Mouse (Mus musculus) forebrain, embryonic 16.5 days (tissue): ENCODE measurements around the gene Arid3c. TPM values are rescaled to one million over a fixed set of nuclear protein-coding genes. Genes with fewer than 3 reads are reported as not detected.
A peak's percentile ranks its signal among the peaks of the same experiment; 100 is the strongest.

ENCODE experiments used
- ATAC-seq: fragments of 200-750 bp; cut with Nextera tagmentation; 2 replicates; pipeline ENCODE4 v1.8.0; 2017; ENCODE audit warnings: mild to moderate bottlenecking, moderate library complexity
- H3K27ac ChIP-seq: fragments of 300-500 bp; sonication (generic); 2 replicates; pipeline ENCODE4 v1.5.1; 2014; ENCODE audit warnings: low read length, control low read depth
- H3K27me3 ChIP-seq: fragments of 300-500 bp; sonication (generic); replicated peaks from 2 replicates; pipeline ENCODE4 v1.6.1; 2014; ENCODE audit warnings: low read length; ENCODE audit not compliant: control insufficient read depth, insufficient read depth
- H3K36me3 ChIP-seq: fragments of 300-500 bp; sonication (generic); 2 replicates; pipeline ENCODE4 v1.6.1; 2014; ENCODE audit not compliant: control insufficient read depth, insufficient read depth
- H3K4me1 ChIP-seq: fragments of 300-500 bp; sonication (generic); replicated peaks from 2 replicates; pipeline ENCODE4 v1.6.1; 2014; ENCODE audit warnings: low read length; ENCODE audit not compliant: control insufficient read depth, insufficient read depth
- H3K4me2 ChIP-seq: fragments of 300-500 bp; sonication (generic); 2 replicates; pipeline ENCODE4 v1.6.1; 2014; ENCODE audit warnings: mild to moderate bottlenecking, low read length, control low read depth
- H3K4me3 ChIP-seq: fragments of 300-500 bp; sonication (generic); replicated peaks from 2 replicates; pipeline ENCODE4 v1.5.1; 2014; ENCODE audit warnings: mild to moderate bottlenecking, low read length, control low read depth
- H3K9ac ChIP-seq: fragments of 300-500 bp; sonication (generic); replicated peaks from 2 replicates; pipeline ENCODE4 v1.6.1; 2014; ENCODE audit warnings: low read depth, low read length, control low read depth
- H3K9me3 ChIP-seq: fragments of 300-500 bp; sonication (generic); 2 replicates; pipeline ENCODE4 v1.6.1; 2016; ENCODE audit warnings: low read length; ENCODE audit not compliant: control insufficient read depth
- WGBS: fragments of 180-500 bp; shearing (Covaris S2); extraction: QIAGEN DNeasy Blood & Tissue Kit; methylation state at CpG from one replicate; pipeline ENCODE4 v1.1.7; 2014; 5-methylcytosine and 5-hydroxymethylcytosine counted together
- polyA plus RNA-seq: library from polyadenylated mRNA; unstranded; fragments of >200 nt; fragmentation: Nextera tagmentation; extraction: Ambion mirVana; gene quantifications from 2 replicates; pipeline ENCODE4 v1.2.1, GENCODE M21; 2015

The Arid3c gene
- polyA plus RNA-seq, 1 experiment from 2014 or later: not detected

GRCm38 (mm10) chr4:41678863-41679262 is 52.1 kb downstream of the Arid3c start:
- Histone ChIP-seq H3K4me3 (no peak overlapping the region), H3K27ac (no peak overlapping the region), H3K9ac (no peak overlapping the region), H3K4me1 (peaks cover 70% of the 10 kb centered on the region), H3K27me3 (no peaks in the 10 kb centered on the region), H3K4me2 (no peak overlapping the region), H3K36me3 (no peaks in the 10 kb centered on the region), H3K9me3 (no peaks in the 10 kb centered on the region)
- ATAC-seq: no peak
- 59% methylated on average over 6 of the region's 6 CpGs for WGBS

- H3K9me3 ChIP-seq: no peaks in the 10 kb centered on the region
- no peak overlapping the region for H3K4me3 ChIP-seq
- H3K27ac ChIP-seq: peak overlapping the region; percentile 52; the same call in 1 of the 2 replicates
- no peaks in the 10 kb centered on the region for H3K36me3 ChIP-seq
- peaks cover 73% of the 10 kb centered on the region for H3K4me1 ChIP-seq
- no peak overlapping the region for H3K4me2 ChIP-seq
- H3K9ac ChIP-seq: no peak overlapping the region
- peak; percentile 63 for ATAC-seq
- no peaks in the 10 kb centered on the region for H3K27me3 ChIP-seq
- WGBS: 24% methylated on average over 13 of the region's 13 CpGs
Measured at GRCm38 (mm10) chr4:41677006-41677629, 53.8 kb downstream of the Arid3c start.

- Histone ChIP-seq H3K9ac (peak overlapping the region; percentile 4; the same call in 1 of the 2 replicates), H3K36me3 (no peaks in the 10 kb centered on the region)
Measured at GRCm38 (mm10) chr4:41676248-41677005, 54.5 kb downstream of the Arid3c start.

More at GRCm38 (mm10) chr4:41676248-41677005, 54.5 kb downstream of the Arid3c start:
- WGBS: 34% methylated on average over 13 of the region's 17 CpGs
- Histone ChIP-seq H3K4me2 (peak overlapping the region; percentile 8; the same call in 1 of the 2 replicates), H3K27ac (peak overlapping the region; percentile 33; the same call in 1 of the 2 replicates), H3K27me3 (no peaks in the 10 kb centered on the region), H3K4me1 (peaks cover 75% of the 10 kb centered on the region), H3K9me3 (no peaks in the 10 kb centered on the region), H3K4me3 (no peak overlapping the region)
- no peak for ATAC-seq

Other genes with a start within 250 kb of the Arid3c start
- 2.8 and 3.4 TPM in 2 replicates for gene AI464131, start 228.1 kb downstream of the Arid3c start, polyA plus RNA-seq
- 8.8 and 11.1 TPM in 2 replicates for gene 1110017D15Rik, start 213.8 kb downstream of the Arid3c start, polyA plus RNA-seq
- gene Fam219a, start 161.6 kb downstream of the Arid3c start, polyA plus RNA-seq: 13.7 and 14.2 TPM in 2 replicates
- 1.2 and 1.7 TPM in 2 replicates for gene Dnaic1, start 161.4 kb downstream of the Arid3c start, polyA plus RNA-seq
- gene Enho, start 90.8 kb downstream of the Arid3c start, polyA plus RNA-seq: 51.5 and 68.4 TPM in 2 replicates
- 12.3 and 16.7 TPM in 2 replicates for gene Cntfr, start 34.1 kb downstream of the Arid3c start, polyA plus RNA-seq
- 28.3 and 29.2 TPM in 2 replicates for gene Il11ra1, start 31.2 kb downstream of the Arid3c start, polyA plus RNA-seq
- 51.7 and 60.5 TPM in 2 replicates for gene Rpp25l, start 17.6 kb downstream of the Arid3c start, polyA plus RNA-seq
- gene Dctn3, start 8.0 kb downstream of the Arid3c start, polyA plus RNA-seq: 304 and 315 TPM in 2 replicates
- gene Galt, start 24.1 kb upstream of the Arid3c start, polyA plus RNA-seq: 21.2 and 30.2 TPM in 2 replicates
- 48.0 and 55.8 TPM in 2 replicates for gene Sigmar1, start 25.0 kb upstream of the Arid3c start, polyA plus RNA-seq
- gene Ccl27a, start 43.1 kb upstream of the Arid3c start, polyA plus RNA-seq: 199 and 219 TPM in 2 replicates
- gene Gm21541, start 172.5 kb upstream of the Arid3c start, polyA plus RNA-seq: not detected in 2 replicates
- 11.8 and 14.6 TPM in 2 replicates for gene Gm20878, start 210.4 kb upstream of the Arid3c start, polyA plus RNA-seq
- 0.77 and 0.91 TPM in 2 replicates for gene Fam205a4, start 234.9 kb upstream of the Arid3c start, polyA plus RNA-seq